In genomic region chr19:17775097-17775496, GRCm38 (mm10) we compare ENCODE assay signal across 20 mouse cellular contexts.
"Had no signal": no experiment of that assay in that cellular context is flagged by ENCODE, and none has a peak within 500 bp of the region (broad histone marks: within the 10 kb centered on the region; RNA-seq: fewer than 3 reads in every experiment).

No protein-coding gene starts in this region.

- H3K9me3 ChIP-seq: kidney, embryonic 15.5 days; limb, embryonic 12.5 days; limb, embryonic 15.5 days; liver, embryonic 12.5 days; liver, embryonic 15.5 days; midbrain, embryonic 10.5 days; neural tube, embryonic 12.5 days; neural tube, embryonic 15.5 days; stomach, embryonic 15.5 days had no signal

- H3K4me1 ChIP-seq: limb, embryonic 15.5 days; liver, embryonic 12.5 days; liver, embryonic 15.5 days; neural tube, embryonic 12.5 days; neural tube, embryonic 15.5 days had no signal

- H3K27me3 ChIP-seq: kidney, embryonic 15.5 days; limb, embryonic 12.5 days; limb, embryonic 15.5 days; liver, embryonic 12.5 days; liver, embryonic 15.5 days; neural tube, embryonic 12.5 days; neural tube, embryonic 15.5 days; stomach, embryonic 15.5 days had no signal

- H3K9ac ChIP-seq: kidney, embryonic 15.5 days; limb, embryonic 12.5 days; limb, embryonic 15.5 days; liver, embryonic 12.5 days; liver, embryonic 15.5 days; neural tube, embryonic 12.5 days; neural tube, embryonic 15.5 days; stomach, embryonic 15.5 days had no signal

- H3K36me3 ChIP-seq: kidney, embryonic 15.5 days; limb, embryonic 12.5 days; limb, embryonic 15.5 days; liver, embryonic 12.5 days; liver, embryonic 15.5 days; midbrain, embryonic 10.5 days; neural tube, embryonic 12.5 days; neural tube, embryonic 15.5 days; stomach, embryonic 15.5 days had no signal

- H3K4me2 ChIP-seq: kidney, embryonic 15.5 days; limb, embryonic 12.5 days; limb, embryonic 15.5 days; liver, embryonic 12.5 days; liver, embryonic 15.5 days; neural tube, embryonic 12.5 days; neural tube, embryonic 15.5 days; stomach, embryonic 15.5 days had no signal

- DNase-seq: kidney, adult 8-10 months; kidney, postnatal 14 days; left cerebral cortex, postnatal 4 days; lung, adult 2 months; midbrain, embryonic 14.5 days; right cerebral cortex, adult 18-20 months; right cerebral cortex, postnatal 14 days; right cerebral cortex, postnatal 4 days; spleen, adult 18-20 months; thymus, postnatal 25 days had no signal

- ATAC-seq: liver, embryonic 12.5 days had no signal

- H3K4me3 ChIP-seq: kidney, embryonic 15.5 days; limb, embryonic 12.5 days; limb, embryonic 15.5 days; liver, embryonic 12.5 days; liver, embryonic 15.5 days; midbrain, embryonic 10.5 days; neural tube, embryonic 12.5 days; neural tube, embryonic 15.5 days; stomach, embryonic 15.5 days had no signal

- H3K27ac ChIP-seq: kidney, embryonic 15.5 days; limb, embryonic 12.5 days; limb, embryonic 15.5 days; liver, embryonic 12.5 days; liver, embryonic 15.5 days; macrophage; midbrain, embryonic 10.5 days; neural tube, embryonic 12.5 days; neural tube, embryonic 15.5 days; stomach, embryonic 15.5 days had no signal
